Mouse (Mus musculus) CH12.LX (cell line): ENCODE results near the gene Scube3. TPM values are rescaled to one million over a fixed set of nuclear protein-coding genes. Genes with fewer than 3 reads are reported as not detected.

Experiments
- DNase-seq: peaks from one replicate; pipeline ENCODE4 v3.0.0-alpha.2; 2013; ENCODE audit errors: extremely low read depth
- H3K27ac ChIP-seq: 2 replicates; pipeline ENCODE4 v1.5.1; 2012; ENCODE audit warnings: low read depth, mild to moderate bottlenecking, control low read depth, moderate library complexity; ENCODE audit not compliant: insufficient read depth
- H3K27me3 ChIP-seq: replicated peaks from 2 replicates; pipeline ENCODE3; 2012; ENCODE audit warnings: inconsistent platforms
- H3K36me3 ChIP-seq, 2 experiments: replicated peaks in 1 of 2; 2 replicates each; pipeline versions ENCODE3 to v1.6.1; 2012; ENCODE audit warnings: inconsistent platforms in 1 of 2, low read length in 1 of 2, mild to moderate bottlenecking in 1 of 2, mixed read lengths in 1 of 2, moderate library complexity in 1 of 2; ENCODE audit not compliant: control insufficient read depth in 1 of 2, insufficient read depth in 1 of 2
- H3K4me1 ChIP-seq, 2 experiments: 2 replicates each; pipeline ENCODE4 v1.6.1; 2012; ENCODE audit warnings: inconsistent platforms in 1 of 2, moderate library complexity in 1 of 2; ENCODE audit not compliant: insufficient read depth in 2 of 2, control insufficient read depth in 1 of 2
- H3K4me2 ChIP-seq: 2 replicates; pipeline ENCODE4 v1.6.1; 2012; ENCODE audit warnings: low read depth, mild to moderate bottlenecking, control low read depth; ENCODE audit not compliant: poor library complexity, insufficient read depth, severe bottlenecking
- H3K4me3 ChIP-seq, 3 experiments: fragments of 150-350 bp in 1 of 3; sonication (generic) in 1 of 3; replicated peaks in 1 of 3; 2 replicates each; pipeline versions ENCODE3 to v1.5.1; 2011 to 2012; ENCODE audit warnings: low read depth in 2 of 3, low read length in 2 of 3, mild to moderate bottlenecking in 2 of 3, moderate library complexity in 2 of 3, control low read depth in 1 of 3, improper control_type of control experiment in 1 of 3, inconsistent platforms in 1 of 3, mixed read lengths in 1 of 3; ENCODE audit not compliant: poor library complexity in 1 of 3
- H3K79me2 ChIP-seq: replicated peaks from 2 replicates; pipeline ENCODE4 v1.6.1; 2012; ENCODE audit warnings: mild to moderate bottlenecking, moderate library complexity; ENCODE audit not compliant: control insufficient read depth, poor library complexity, insufficient read depth, severe bottlenecking; ENCODE audit errors: extremely low read depth
- H3K9ac ChIP-seq: 2 replicates; pipeline ENCODE4 v1.6.1; 2012; ENCODE audit warnings: low read depth, mild to moderate bottlenecking, control low read depth, moderate library complexity; ENCODE audit not compliant: insufficient read depth
- H3K9me3 ChIP-seq: replicated peaks from 2 replicates; pipeline ENCODE3; 2012; ENCODE audit warnings: low read length, inconsistent platforms, mixed read lengths
- BHLHE40 ChIP-seq: IDR thresholded peaks from 2 replicates; pipeline ENCODE4 v1.6.1; 2011; ENCODE audit warnings: mild to moderate bottlenecking, low read depth, low read length, improper control_type of control experiment
- CHD1 ChIP-seq: IDR thresholded peaks from 2 replicates; pipeline ENCODE4 v1.6.1; 2012; ENCODE audit warnings: low read depth, low read length, improper control_type of control experiment, inconsistent platforms
- CTCF ChIP-seq, 2 experiments: IDR thresholded peaks in 1 of 2; conservative IDR thresholded peaks in 1 of 2; 2 replicates each; pipeline ENCODE4 v1.5.1; 2011 to 2012; ENCODE audit warnings: low read depth in 2 of 2, low read length in 2 of 2, improper control_type of control experiment in 1 of 2, inconsistent platforms in 1 of 2, mild to moderate bottlenecking in 1 of 2, moderate library complexity in 1 of 2
- E2F4 ChIP-seq: IDR thresholded peaks from 2 replicates; pipeline ENCODE4 v1.6.1; 2011; ENCODE audit warnings: low read depth, low read length, improper control_type of control experiment; ENCODE audit not compliant: insufficient replicate concordance
- ETS1 ChIP-seq: conservative IDR thresholded peaks from 2 replicates; pipeline ENCODE4 v1.6.1; 2012; ENCODE audit warnings: low read depth, mild to moderate bottlenecking, inconsistent platforms, low read length, improper control_type of control experiment, moderate library complexity
- GABPA ChIP-seq: IDR thresholded peaks from 2 replicates; pipeline ENCODE4 v1.6.1; 2012; ENCODE audit warnings: low read depth, low read length, improper control_type of control experiment, inconsistent platforms; ENCODE audit not compliant: insufficient replicate concordance
- IRF4 ChIP-seq: IDR thresholded peaks from 2 replicates; pipeline ENCODE4 v1.6.1; 2014; ENCODE audit warnings: low read depth, mild to moderate bottlenecking, inconsistent platforms, low read length, improper control_type of control experiment
- JUN ChIP-seq: IDR thresholded peaks from 2 replicates; pipeline ENCODE4 v1.6.1; 2011; ENCODE audit warnings: low read depth, mild to moderate bottlenecking, low read length, improper control_type of control experiment, moderate library complexity; ENCODE audit not compliant: insufficient read depth
- JUND ChIP-seq: conservative IDR thresholded peaks from 2 replicates; pipeline ENCODE4 v1.6.1; 2011; ENCODE audit warnings: low read depth, low read length, improper control_type of control experiment
- KAT2A ChIP-seq: IDR thresholded peaks from 2 replicates; pipeline ENCODE4 v1.6.1; 2012; ENCODE audit warnings: low read length, improper control_type of control experiment, inconsistent platforms; ENCODE audit not compliant: insufficient replicate concordance
- MAFK ChIP-seq: IDR thresholded peaks from 2 replicates; pipeline ENCODE4 v1.6.1; 2011; ENCODE audit warnings: low read length, improper control_type of control experiment; ENCODE audit not compliant: insufficient replicate concordance
- MEF2A ChIP-seq: IDR thresholded peaks from 2 replicates; pipeline ENCODE4 v1.6.1; 2014; ENCODE audit warnings: low read depth, mild to moderate bottlenecking, inconsistent platforms, low read length, improper control_type of control experiment, borderline replicate concordance
- MXI1 ChIP-seq: IDR thresholded peaks from 2 replicates; pipeline ENCODE4 v1.6.1; 2011; ENCODE audit warnings: mild to moderate bottlenecking, low read depth, low read length, improper control_type of control experiment
- MYC ChIP-seq: IDR thresholded peaks from 2 replicates; pipeline ENCODE4 v1.6.1; 2011; ENCODE audit warnings: low read depth, mild to moderate bottlenecking, improper control_type of control experiment, low read length
- NRF1 ChIP-seq: IDR thresholded peaks from 2 replicates; pipeline ENCODE4 v1.6.1; 2014; ENCODE audit warnings: low read depth, mild to moderate bottlenecking, inconsistent platforms, low read length, improper control_type of control experiment, moderate library complexity
- PAX5 ChIP-seq: IDR thresholded peaks from 2 replicates; pipeline ENCODE4 v1.6.1; 2012; ENCODE audit warnings: low read length, inconsistent platforms, mixed read lengths
- POLR2A ChIP-seq: IDR thresholded peaks from 2 replicates; pipeline ENCODE4 v1.6.1; 2011; ENCODE audit warnings: low read depth, mild to moderate bottlenecking, improper control_type of control experiment, low read length
- RAD21 ChIP-seq: IDR thresholded peaks from 2 replicates; pipeline ENCODE4 v1.6.1; 2011; ENCODE audit warnings: low read depth, mild to moderate bottlenecking, low read length, improper control_type of control experiment, moderate library complexity
- RCOR1 ChIP-seq: conservative IDR thresholded peaks from 2 replicates; pipeline ENCODE4 v1.6.1; 2012; ENCODE audit warnings: low read depth, mild to moderate bottlenecking, inconsistent platforms, low read length, improper control_type of control experiment
- SIN3A ChIP-seq: IDR thresholded peaks from 2 replicates; pipeline ENCODE4 v1.6.1; 2012; ENCODE audit warnings: low read length, improper control_type of control experiment, inconsistent platforms
- SMC3 ChIP-seq: IDR thresholded peaks from 2 replicates; pipeline ENCODE4 v1.6.1; 2011; ENCODE audit warnings: low read depth, low read length, improper control_type of control experiment
- TBP ChIP-seq: conservative IDR thresholded peaks from 2 replicates; pipeline ENCODE4 v1.6.1; 2011; ENCODE audit warnings: low read depth, low read length, improper control_type of control experiment
- TCF12 ChIP-seq: IDR thresholded peaks from 2 replicates; pipeline ENCODE4 v1.6.1; 2014; ENCODE audit warnings: low read depth, mild to moderate bottlenecking, inconsistent platforms, low read length, improper control_type of control experiment
- UBTF ChIP-seq: IDR thresholded peaks from 2 replicates; pipeline ENCODE4 v1.6.1; 2012; ENCODE audit warnings: low read depth, mild to moderate bottlenecking, inconsistent platforms, low read length, improper control_type of control experiment, moderate library complexity
- ZC3H11A ChIP-seq: IDR thresholded peaks from 2 replicates; pipeline ENCODE4 v1.6.1; 2012; ENCODE audit warnings: low read depth, mild to moderate bottlenecking, inconsistent platforms, low read length, improper control_type of control experiment
- ZKSCAN1 ChIP-seq: IDR thresholded peaks from 2 replicates; pipeline ENCODE4 v1.6.1; 2012; ENCODE audit warnings: low read depth, inconsistent platforms, low read length, improper control_type of control experiment, borderline replicate concordance
- ZMIZ1 ChIP-seq: IDR thresholded peaks from 2 replicates; pipeline ENCODE4 v1.6.1; 2012; ENCODE audit warnings: low read depth, mild to moderate bottlenecking, inconsistent platforms, low read length, improper control_type of control experiment
- ZNF384 ChIP-seq: IDR thresholded peaks from 2 replicates; pipeline ENCODE4 v1.6.1; 2012; ENCODE audit warnings: low read depth, low read length, improper control_type of control experiment, inconsistent platforms
- dilution Hi-C: fragments of 300-500 bp; cut with MboI; formaldehyde crosslinking; loops from 2 replicates; pipeline ENCODE4 v1.14.3; 2020; ENCODE audit warnings: low sequenced_read_pairs; ENCODE audit not compliant: extremely low pct_unique_long_range_greater_than_20kb, extremely low pct_ligation_motif_present
- in situ Hi-C: fragments of 300-500 bp; cut with MboI; formaldehyde crosslinking; loops from 3 replicates; pipeline ENCODE4 v1.14.3; 2019; ENCODE audit warnings: low sequenced_read_pairs, low pct_ligation_motif_present, low pct_unique_long_range_greater_than_20kb, mixed read lengths
- polyA plus RNA-seq: library from polyadenylated mRNA; unstranded; fragments of >175 nt; gene quantifications from 2 replicates; pipeline ENCODE4 v1.2.1, GENCODE M21; 2012; ENCODE audit warnings: low read depth; ENCODE audit not compliant: insufficient read length
- total RNA-seq, 2 experiments: library from RNA; depleted of rRNA; stranded (reverse); fragments of 300-350 nt in 1 of 2; fragments of >200 nt in 1 of 2; gene quantifications; 2 replicates each; pipeline ENCODE4 v1.2.3; 2012 to 2014

The Scube3 gene
- total and polyA plus RNA-seq, 3 experiments, result 0.08 to 0.19 TPM; not detected in 1

- H3K4me2 ChIP-seq, result no peak overlapping the region
- no peak overlapping the region for H3K4me3 ChIP-seq
- H3K79me2 ChIP-seq, result peaks cover 11% of the 10 kb centered on the region
- peak overlapping the region; percentile 86; the same call in 1 of the 2 replicates for H3K27ac ChIP-seq
- no peak overlapping the region for H3K9ac ChIP-seq
- H3K36me3 ChIP-seq, result peaks cover 24 to 34% of the 10 kb centered on the region in 2 experiments
- no peaks in the 10 kb centered on the region for H3K9me3 ChIP-seq
- TF ChIP-seq NRF1 (peak; percentile 16; the same call in 1 of the 2 replicates), TBP (no peak), RAD21 (peak; percentile 73), CTCF (conservative IDR thresholded peaks at IDR 0.05 in 1 of 2, IDR thresholded peaks at IDR 0.05 in 1 of 2; ENCODE audit: low read depth in 2 of 2, low read length in 2 of 2) (peak; percentile 76 to 86), MYC (peak; percentile 32; the same call in 1 of the 2 replicates), SMC3 (peak; percentile 76), JUN (no peak), E2F4 (no peak), ZKSCAN1 (no peak), BHLHE40 (no peak), ETS1 (no peak), POLR2A (no peak)
- dilution Hi-C loops (no loop called here), in situ Hi-C loops (loop anchor here (25.0 kb wide), 1 partner anchor 308 kb away; the partner anchor contains the start of gene Fkbp5)
- peak; percentile 82 for DNase-seq
- no peaks in the 10 kb centered on the region for H3K27me3 ChIP-seq
- H3K4me1 ChIP-seq, result peaks cover 25 to 37% of the 10 kb centered on the region in 2 experiments
These were observed 62.2 kb downstream of the Scube3 start for GRCm38 (mm10) chr17:28204052-28204720.

DNA sequence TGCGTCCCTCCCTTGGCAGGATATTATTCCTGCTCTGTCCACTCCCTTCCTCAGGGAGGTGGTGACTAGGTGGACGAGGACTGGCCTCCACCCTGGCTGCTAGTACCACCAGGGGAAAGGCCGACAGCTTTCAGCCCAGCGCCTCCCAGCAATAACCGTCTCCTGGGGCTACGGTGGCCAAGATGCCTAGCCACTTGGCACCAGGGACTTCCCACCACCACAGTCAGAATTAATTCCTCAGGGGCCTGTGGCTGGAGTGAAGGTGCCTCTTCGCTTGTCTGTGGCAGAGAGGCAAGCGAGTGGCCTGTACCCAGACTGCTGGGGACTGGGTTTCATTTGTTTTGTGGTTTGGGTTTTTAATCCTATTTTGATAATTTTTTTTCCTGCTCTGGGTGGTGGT is 63.5 kb downstream of the Scube3 start:
- in situ Hi-C loops, result loop anchor here (25.0 kb wide), 1 partner anchor 307 kb away; the partner anchor contains the start of gene Fkbp5
- dilution Hi-C loops, result no loop called here
- H3K4me1 ChIP-seq, result peaks cover 25 to 44% of the 10 kb centered on the region in 2 experiments
- H3K27me3 ChIP-seq, result no peaks in the 10 kb centered on the region
- DNase-seq, result peak; percentile 75
- peak overlapping the region; percentile 50 for H3K4me2 ChIP-seq
- peak overlapping the region; percentile 86 for H3K27ac ChIP-seq
- H3K4me3 ChIP-seq, result peak overlapping the region in 1 of 3 experiments; percentile 6
- peaks cover 19 to 29% of the 10 kb centered on the region in 2 experiments for H3K36me3 ChIP-seq
- H3K9ac ChIP-seq, result 0 out of 2 replicates have a peak overlapping the region, but pooled peaks have one; percentile 1
- peaks cover 22% of the 10 kb centered on the region for H3K79me2 ChIP-seq
- no peaks in the 10 kb centered on the region for H3K9me3 ChIP-seq
- TF ChIP-seq MXI1, result peak; percentile 35; the same call in 1 of the 2 replicates
- no peak for TF ChIP-seq E2F4
- TF ChIP-seq ZNF384, result peak; percentile 56
- TF ChIP-seq CHD1, result no peak
- no peak for TF ChIP-seq MYC
- TF ChIP-seq GABPA, result no peak
- no peak; the same call in 1 of the 2 replicates for TF ChIP-seq MEF2A
- TF ChIP-seq IRF4, result peak; percentile 72; the same call in 1 of the 2 replicates
- TF ChIP-seq SIN3A, result peak; percentile 68; the same call in 1 of the 2 replicates
- TF ChIP-seq ZMIZ1, result 0 out of 2 replicates have a peak, but pooled peaks have one; percentile 8
- TF ChIP-seq MAFK, result peak; percentile 75
- TF ChIP-seq KAT2A, result 0 out of 2 replicates have a peak, but pooled peaks have one; percentile 48
- no peak for TF ChIP-seq ZKSCAN1
- 0 out of 2 replicates have a peak, but pooled peaks have one; percentile 22 for TF ChIP-seq ETS1
- no peak for TF ChIP-seq ZC3H11A
- TF ChIP-seq JUN, result no peak
- TF ChIP-seq JUND, result no peak
- TF ChIP-seq UBTF, result no peak
- TF ChIP-seq SMC3, result no peak
- no peak for TF ChIP-seq PAX5
- TF ChIP-seq BHLHE40, result no peak
- TF ChIP-seq RAD21, result no peak
- TF ChIP-seq RCOR1, result no peak
- no peak for TF ChIP-seq POLR2A
- peak; percentile 62; the same call in 1 of the 2 replicates for TF ChIP-seq TCF12
- TF ChIP-seq TBP, result no peak
